Mouse (Mus musculus): ENCODE measurements at regions not wholly inside any gene's neighbourhood (a gene's known extent, or its start where the extent isn't known, plus 50 kb on each side); places are given as distances from the start of the nearest gene placed in this dataset.

DNA sequence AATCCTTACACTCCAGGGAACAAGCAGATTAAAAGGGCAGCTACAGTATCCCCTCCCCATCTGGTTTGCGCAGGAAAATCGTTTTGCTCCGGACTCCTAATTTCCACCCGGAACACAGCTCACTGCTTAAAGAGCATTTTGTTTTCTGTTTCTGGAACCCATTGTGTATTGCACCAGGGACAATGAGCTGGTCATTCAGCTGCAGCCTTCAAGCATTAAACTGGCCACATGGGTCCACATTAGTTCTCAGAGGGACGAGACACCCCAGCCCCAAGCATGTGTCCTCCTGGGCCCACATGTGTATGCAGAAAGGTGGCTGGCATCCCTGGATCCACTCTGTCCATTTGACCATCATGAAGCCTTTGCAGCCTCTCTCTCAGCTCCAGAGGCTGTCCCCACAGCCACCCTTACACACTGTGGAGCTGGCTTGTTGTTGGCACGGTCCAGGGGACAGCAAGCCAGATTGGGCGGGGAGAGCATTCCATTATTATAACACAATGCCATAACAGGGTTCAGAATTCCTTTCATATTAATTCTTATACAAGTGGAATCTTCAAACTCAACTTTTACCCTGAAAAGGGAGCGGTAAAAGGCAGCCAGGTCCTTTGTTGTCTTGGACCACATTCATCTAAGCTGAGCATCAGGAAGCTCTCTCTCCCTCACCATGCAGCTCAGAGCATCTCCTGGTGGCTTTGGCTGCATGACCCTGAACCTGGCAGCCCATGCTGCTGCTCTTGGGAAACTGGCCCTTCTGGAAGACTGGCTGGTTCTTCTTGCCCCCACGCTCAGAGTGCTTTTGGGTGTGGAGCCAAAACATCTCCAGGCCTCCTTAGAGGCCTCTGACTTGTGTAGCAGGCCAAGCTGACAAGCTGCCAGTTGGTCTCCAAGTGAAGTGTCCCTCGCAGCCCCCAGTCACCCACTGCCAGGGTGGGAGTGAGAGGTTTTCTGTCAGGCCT lies 373.4 kb downstream of the Foxo1 start:
- DNase-seq (ENCODE audit: low spot score): no peak

DNA sequence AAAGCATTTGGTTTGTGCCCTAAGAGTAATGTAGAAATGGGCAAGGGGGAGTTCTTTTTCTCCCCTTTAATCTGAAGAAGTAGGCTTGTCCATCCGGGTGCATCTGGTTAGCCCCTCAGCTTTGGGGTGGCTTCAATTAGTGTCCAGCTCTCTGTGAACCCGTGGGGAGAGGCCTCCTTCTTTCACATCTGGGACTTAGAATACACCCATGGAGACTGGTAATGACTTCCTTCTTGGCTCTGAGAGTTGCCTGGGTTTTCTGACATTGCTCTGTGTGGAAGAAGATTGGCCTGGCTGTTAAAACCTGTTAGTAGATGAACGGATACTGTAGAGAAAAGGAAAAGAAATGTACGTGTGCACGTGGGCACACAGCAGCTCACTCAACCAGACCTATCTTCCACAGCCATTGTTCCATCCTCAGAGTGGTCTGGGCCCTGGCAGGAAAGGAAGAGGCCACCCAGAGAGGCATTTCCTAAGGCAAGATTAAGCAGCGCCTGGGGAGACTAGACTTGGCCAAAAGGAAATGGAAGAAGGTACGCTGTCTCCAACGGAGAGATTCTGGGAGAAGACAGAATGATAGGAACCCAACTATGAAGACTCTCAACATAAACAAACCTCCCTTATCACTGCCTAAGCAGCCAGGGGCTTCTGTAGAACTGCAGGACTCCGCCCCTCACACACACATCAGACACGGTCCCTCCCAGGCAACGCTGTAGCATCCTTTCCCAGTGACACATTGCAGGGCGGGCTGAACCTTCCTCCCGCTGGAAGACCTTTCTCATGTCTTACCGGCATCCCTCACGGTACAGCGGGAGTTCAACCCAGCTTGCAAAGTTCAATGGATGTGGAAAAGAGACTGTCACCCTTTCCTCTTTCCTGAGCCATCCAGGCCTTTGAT lies 372.4 kb downstream of the Foxo1 start:
- DNase-seq (ENCODE audit: low spot score): no peak

DNA sequence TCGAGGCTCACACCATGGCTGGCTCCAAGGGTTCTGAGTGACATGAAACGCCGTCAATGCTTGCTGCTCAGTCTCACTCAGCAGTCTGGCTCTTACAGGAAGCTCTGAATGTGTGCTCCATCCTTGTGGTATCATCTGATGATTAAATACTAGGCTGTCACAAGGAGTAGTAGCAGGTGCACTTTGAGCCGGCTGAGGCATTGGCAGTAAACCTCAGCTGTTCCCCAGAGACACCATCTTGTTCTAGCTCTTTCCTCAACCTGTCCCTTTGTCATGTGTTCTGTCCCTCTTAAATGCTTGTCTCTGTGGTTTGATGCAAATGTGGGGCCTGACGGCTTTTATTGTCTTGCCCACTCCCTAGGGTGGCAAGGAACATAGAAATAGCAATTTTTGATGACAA lies 370.7 kb downstream of the Foxo1 start:
- DNase-seq (ENCODE audit: low spot score): no peak

DNA sequence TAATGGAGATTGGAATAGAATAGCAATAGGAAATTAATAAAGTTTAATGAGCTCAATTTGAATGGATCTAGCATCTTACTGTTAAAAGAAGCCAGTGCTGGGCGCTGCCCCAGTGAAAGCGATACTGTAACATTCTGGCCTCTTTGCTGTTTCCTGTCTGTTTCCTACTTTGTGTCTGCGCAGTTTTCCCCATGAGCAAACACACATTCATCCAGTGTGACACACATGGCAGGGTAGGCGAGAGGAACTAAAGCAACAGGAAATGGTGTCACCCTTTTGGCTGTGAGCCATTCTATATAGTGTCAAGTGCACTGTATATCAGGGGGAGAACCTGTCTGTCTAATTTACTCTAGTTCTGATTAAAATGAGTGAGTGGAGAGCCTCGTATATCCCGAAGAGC lies 366.2 kb downstream of the Foxo1 start:
- no peak for DNase-seq (ENCODE audit: low spot score)

DNA sequence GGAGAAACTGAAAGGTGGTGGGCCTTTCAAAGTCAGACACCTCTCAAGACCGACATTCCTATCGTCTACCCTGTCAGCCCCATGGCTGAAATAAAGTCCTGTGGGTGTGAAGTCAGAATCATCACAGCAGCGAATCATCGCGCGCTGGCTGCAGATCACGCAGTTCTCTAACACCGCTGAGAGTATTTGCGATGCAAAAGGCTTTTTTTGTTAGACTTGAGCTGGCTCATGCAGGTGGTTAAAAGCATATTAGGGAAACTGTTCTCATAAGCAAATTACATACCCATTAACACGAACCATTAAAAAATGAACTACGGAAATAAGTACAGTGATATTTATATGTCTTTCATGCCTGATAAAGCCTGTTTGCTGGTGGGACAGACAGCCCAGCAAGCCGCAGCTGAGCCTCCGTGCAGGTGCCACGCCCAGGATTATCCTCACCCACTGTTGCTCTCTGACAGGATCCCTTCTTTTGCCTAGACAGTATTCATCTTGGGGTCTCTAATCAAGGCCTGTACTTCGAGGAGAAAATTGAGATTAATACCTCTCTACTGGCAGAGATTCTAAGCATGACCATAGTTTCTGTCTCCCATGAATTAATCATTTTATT lies 365.5 kb downstream of the Foxo1 start:
- DNase-seq (ENCODE audit: low spot score): no peak

DNA sequence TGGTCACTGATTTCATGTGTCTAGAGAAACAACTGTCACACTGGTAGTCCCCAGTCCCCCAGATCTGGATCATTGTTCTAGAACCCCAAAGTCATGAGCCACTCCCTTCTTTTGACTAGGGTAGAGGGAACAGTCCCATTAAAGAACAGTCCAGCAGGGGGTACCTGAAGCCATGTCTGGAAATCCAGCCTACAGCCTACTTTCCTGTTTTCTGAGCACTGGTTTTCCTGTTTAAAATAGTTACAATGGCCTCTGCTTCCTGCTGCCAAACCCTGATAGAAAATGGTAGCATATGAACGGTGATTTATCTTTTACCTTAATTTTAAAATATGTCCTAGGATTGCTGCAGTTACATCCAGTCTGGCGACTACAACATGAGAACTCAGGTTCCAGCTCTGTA lies 364.5 kb downstream of the Foxo1 start:
- DNase-seq (ENCODE audit: low spot score): no peak

DNA sequence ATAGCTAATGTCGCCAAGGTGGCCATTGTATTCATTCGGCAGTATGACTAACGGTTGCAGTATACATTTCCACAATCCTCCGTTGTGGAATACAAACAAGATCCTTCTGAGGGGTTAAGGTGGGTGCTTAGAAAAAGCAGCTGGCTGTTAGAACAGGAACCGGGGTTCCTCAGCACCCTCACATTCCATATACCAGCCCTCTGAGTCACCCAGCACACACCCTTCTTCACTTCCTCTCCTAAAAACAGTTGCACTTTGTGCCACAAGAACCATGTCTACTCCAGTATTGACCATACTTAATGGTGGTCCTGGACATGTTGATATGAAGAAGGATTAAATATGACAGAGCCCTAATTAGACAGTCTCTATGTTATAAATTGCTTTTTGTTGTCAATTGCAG lies 362.1 kb downstream of the Foxo1 start:
- no peak for DNase-seq (ENCODE audit: low spot score)

DNA sequence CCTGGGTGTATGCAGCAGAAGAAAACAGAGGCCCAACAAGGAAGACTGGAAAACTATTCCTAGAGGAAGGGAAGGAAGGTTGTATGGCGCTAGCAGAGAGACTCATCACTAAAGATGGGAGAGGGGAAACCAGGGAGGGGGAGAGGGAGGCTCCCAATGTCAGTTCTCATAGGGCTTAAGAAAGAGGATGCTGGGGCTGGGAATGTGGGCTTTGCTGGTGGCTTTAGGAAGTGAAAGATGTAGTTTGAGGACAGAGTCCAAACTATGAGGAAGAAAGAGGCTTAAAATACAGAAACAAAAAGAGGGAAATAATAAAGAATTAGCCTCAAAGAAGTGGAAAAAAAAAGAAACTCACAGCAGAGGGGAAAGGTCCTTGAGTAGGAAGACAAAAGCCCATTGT lies 357.0 kb downstream of the Foxo1 start:
- no peak for DNase-seq (ENCODE audit: low spot score)

DNA sequence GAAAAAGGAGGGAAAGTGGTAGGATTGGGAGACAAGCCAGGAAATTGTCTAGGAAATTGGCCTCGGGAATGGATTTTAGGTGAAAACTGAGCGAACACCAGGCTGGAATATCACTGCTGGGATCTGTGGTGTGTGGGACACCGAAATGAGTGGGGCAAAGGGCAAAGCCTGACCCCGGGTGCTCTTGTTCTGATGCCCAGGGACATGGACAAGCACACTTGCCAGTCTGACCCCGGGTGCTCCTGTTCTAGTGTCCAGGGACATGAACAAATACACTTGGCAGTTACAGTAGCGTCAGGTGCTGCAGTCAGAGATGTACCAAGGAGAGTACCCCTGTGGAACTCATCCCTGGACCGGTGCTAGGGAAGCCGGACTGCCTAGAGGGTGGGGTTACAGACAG lies 354.4 kb downstream of the Foxo1 start:
- DNase-seq (ENCODE audit: low spot score): no peak

DNA sequence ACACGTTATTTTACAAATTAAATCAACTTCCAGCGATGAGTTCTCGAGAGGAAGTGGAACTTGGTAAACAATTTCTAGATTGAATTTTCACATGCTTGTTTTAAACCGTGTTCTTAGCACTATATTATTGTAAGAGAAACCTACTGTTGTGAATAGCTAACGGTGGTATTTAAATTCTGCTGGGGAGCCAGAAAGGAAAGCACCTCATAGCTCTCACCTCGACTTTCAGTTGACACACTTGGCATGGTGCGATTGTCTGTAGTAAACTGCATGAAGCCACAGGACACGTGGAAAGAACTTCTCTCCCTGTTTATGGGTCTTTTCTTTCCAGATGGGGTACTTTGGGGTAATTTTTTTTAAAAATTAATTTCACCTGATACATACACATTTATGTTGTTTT lies 353.8 kb downstream of the Foxo1 start:
- DNase-seq (ENCODE audit: low spot score): no peak

DNA sequence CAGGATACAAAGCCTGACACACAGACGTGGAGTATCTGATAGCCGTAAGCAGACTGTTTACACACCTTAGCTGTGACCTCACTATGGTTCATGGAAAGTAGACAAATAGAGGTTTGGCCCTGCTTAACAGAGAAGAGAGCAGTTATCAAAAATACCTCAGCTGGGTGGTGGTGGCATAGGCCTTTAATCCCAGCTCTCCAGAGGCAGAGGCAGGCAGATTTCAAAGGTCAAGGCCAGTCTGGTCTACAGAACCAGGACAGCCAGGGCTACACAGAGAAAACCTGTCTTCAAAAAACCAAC lies 350.7 kb downstream of the Foxo1 start:
- DNase-seq (ENCODE audit: low spot score): peak; percentile 45

DNA sequence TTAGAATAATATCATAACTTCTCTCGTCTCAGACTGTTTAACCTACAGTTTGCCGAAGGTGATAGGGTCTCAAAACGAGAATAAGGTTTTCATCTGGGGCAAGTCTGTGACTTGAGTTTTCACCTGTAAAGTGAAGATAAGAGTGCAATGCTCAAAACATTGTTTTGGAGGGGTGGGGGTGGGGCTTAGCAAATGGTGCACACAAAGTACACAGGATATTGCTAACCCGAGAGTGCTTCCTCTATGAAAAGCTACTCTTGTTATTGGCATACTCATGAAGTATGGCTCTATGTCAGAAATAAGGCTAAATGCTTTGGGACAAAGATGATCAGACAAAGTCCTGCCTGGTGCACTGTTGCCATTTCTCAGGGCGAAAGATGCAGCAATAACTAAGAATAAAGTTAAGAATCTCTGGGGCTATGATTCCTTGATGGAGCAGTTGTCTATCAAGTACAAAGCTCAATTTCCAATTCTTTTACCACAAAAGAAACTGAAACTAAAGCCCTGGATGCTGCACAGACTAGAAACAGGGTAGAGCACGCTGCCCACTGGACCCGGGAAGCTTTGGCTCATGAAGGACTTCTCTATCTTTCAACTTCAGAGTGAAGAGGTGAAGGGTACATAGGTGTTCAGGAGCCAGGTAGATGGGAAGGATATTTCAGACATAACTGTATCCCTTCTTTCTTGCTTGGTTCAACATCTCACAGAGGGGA lies 350.2 kb downstream of the Foxo1 start:
- DNase-seq (ENCODE audit: low spot score): no peak

DNA sequence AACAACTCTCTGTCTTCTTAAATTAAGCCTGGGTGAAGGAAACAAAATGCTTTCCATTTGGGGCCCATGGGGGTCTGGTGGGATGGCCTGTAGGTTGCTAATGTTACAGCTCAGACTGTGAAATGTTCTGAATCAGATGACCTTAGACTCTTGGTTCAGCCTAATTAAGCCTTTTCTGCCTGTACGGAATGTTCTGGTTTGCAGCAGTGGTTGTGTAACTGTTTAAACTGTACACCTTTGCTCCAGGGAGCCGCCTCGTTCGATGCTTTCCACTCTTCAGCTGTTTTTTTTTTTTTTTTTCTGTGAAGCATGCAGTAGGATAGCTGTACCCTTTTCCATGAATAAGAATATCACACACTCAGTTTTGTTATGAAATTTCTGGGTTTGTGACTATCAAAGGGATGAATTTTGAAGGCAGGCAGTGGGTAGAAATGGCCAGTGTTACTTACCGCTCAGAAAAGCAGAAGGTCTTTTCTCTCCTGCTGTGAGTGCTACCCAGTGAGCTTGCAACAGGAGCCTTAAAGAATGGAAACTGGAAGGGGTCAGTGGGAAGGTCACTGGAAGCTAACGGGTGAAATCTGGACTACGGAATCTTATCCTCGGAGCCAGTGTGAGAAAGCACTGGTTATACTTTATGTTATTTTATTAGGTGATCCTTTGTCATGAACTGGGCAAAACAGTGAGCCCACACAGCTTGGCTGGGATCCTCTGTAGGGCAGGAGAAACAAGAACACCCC lies 349.4 kb downstream of the Foxo1 start:
- DNase-seq (ENCODE audit: low spot score): peak; percentile 23

DNA sequence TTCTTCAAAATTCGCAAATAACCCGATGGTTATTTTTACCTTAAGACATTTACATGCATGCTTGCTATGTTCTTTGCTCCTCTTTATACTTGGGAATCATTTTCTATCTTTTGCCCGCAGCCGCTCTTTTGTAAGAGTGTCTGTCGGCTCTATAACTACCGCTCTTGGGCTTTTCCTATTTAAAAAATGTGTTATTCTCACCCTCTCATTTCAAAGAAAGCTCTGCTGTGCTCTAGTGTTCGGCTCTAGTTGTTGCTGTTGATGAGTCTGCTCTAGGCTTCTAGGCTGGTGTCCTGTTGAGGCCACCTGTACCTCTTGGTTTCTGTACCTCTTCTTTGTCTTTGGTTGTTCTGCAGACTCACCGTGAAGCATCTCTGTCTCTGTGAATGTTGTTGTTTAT lies 343.7 kb downstream of the Foxo1 start:
- no peak for DNase-seq (ENCODE audit: low spot score)

DNA sequence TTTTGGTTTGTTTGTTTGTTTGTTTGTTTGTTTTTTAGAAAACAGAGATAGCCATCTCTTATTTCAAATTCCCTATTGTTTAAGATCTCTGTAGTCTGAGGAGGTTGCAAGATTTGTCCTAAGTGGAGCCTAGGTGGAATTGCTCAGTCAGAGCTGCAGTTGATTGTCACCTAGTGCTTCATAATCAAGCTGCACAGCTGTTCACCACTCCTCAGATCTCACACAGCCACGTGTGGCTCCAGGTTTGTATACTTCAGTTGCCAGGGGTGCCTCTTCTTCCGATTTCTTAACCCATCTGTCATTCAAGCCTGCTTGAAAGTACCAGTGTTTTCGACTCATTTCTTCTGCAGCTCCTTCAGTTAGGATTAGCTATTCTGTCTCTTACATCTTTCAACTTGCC lies 342.3 kb downstream of the Foxo1 start:
- no peak for DNase-seq (ENCODE audit: low spot score)

DNA sequence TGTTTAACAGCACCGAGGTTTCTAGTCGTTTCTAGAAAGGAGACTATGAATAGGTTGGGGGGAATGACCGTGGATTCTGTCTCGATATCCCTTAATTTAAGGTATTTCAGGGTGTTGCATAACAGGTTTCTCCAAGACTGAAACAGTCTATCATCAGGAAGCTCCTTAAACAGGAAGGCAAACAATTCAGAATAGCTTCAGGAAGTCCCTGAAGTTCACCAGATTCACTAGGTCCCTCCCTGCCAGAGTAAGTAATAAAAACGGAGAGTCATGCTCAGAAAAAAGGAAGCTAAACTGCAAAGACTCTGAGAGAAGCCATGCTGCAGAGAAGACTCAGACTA lies 339.9 kb downstream of the Foxo1 start:
- DNase-seq (ENCODE audit: low spot score): no peak

DNA sequence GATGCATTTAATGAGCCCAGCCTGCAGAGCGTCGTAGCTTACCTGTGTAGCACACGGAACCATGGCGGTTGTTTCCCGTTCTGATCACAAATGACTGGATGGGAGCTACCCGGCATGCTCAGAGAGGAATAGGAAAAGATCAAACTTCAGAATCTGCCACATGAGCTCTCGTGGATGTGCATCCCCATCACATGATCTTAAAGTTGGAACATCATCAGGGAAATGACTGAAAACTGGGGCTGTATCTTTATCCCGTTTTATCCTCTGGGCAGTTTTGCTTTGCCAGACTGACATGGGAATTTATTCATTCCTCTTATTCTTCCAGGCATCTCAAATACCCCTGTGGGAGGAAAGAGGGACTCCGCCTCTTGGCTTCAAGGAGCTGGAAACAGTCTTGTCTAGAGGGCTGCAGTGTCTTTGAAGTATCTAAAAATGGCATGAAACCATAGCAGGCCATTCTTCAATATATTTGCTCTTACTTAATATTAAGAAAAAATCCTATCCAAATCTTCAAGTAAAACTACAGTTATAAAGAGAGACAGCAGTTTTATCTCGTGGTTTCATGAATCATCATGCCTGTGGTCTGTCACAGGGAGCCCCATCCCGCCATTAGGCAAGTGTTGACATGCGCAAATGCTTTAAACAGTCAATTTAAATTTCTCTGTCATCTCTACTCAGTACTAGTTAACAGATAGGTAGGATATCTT lies 339.4 kb downstream of the Foxo1 start:
- no peak for DNase-seq (ENCODE audit: low spot score)

DNA sequence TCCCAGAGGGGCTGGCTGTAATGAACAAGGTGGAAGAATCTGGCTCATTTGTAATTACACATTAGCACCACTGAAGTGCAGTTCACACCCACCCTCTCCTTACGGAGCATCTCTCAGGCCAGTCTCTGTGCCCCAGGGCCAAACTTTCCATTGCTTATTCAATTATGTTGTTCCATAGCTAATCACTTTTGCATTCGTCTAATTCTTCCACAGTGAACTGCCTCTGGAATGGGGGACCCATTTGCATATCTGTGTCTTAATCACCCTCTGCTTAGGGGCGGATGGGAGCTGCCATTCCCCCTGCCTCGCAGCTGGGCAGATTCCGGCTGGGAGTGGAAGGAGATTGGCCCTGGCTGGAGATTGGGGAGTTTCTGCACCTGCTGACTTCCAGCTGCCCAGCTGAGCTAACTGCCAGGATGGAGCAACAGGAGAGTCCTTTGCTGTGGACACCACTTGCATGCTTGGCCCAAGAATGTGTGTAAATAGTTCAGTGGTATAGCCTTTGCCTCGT lies 337.2 kb downstream of the Foxo1 start:
- no peak for DNase-seq (ENCODE audit: low spot score)

DNA sequence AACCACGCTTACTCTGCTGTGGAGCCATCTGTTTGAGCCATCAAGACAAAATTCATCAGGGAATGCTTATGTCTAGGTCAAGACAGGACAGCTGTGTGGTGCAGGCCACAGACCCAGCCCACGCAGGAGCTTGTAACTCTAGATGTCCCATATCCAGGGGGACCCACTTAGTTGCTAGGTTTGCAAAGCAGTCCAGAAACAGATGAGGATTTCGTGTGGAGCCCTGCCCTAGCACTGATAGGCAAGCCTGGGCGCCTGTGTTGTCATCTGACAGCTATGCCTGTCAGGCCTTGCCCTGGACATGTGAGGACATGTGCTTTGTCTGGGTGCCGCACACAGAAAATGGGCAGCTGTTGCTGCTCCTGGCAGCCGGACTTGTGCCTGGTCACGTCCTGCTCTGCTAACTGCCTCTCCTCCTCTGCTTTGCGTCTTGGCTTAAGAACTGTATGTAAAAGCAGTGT lies 335.1 kb downstream of the Foxo1 start:
- no peak for DNase-seq (ENCODE audit: low spot score)

DNA sequence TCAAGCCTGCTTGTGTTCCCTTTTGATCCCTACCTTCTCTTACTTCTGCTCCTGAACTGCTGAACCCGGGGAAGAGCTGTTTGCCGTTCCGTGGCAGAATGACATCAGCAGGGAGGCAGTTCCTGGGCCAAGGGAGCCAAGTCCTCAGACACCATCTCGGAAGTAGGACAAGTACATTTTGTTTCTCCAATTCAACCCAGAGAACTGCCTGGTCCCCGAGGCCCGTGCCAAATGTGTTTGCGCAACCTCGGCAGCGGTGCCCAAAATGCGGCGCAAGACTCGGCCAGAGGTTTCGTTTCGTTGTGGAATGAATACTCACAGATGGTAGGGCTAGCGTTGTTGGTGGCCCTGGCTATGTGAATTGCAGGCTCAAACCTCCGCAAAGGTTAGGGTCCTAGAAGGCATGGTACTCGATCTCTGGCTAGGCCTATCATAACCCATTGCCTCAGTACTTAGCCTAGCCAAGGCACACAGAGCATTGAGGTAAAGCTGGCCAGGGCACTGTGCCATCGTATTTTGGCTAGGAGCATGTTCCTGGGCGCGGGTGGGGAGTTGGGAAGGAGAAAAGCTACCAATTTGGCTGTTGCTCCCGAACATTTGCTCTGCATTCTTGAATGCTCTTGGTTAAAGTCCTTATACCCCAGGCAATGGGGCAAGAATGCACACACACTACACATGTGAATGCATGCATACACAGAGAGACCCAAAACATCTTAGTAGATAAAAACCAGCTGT lies 333.0 kb downstream of the Foxo1 start:
- no peak for DNase-seq (ENCODE audit: low spot score)
